Mouse (Mus musculus) intestine, postnatal 0 days (tissue): ENCODE results near the gene Wfikkn2. TPM values are rescaled to one million over a fixed set of nuclear protein-coding genes. Genes with fewer than 3 reads are reported as not detected.

Experiments
- ATAC-seq: fragments of 200-750 bp; cut with Nextera tagmentation; 2 replicates; pipeline ENCODE4 v1.8.0; 2017; ENCODE audit warnings: mild to moderate bottlenecking, moderate TSS enrichment, moderate library complexity
- H3K27ac ChIP-seq: fragments of 300-500 bp; sonication (generic); 2 replicates; pipeline ENCODE4 v1.5.1; 2014; ENCODE audit warnings: mild to moderate bottlenecking, low read depth, low read length, moderate library complexity
- H3K27me3 ChIP-seq: fragments of 300-500 bp; sonication (generic); replicated peaks from 2 replicates; pipeline ENCODE4 v1.6.1; 2014; ENCODE audit warnings: low read length, mixed read lengths; ENCODE audit not compliant: control insufficient read depth, insufficient read depth
- H3K36me3 ChIP-seq: fragments of 300-500 bp; sonication (generic); 2 replicates; pipeline ENCODE4 v1.6.1; 2014; ENCODE audit warnings: mild to moderate bottlenecking, moderate library complexity; ENCODE audit not compliant: control insufficient read depth, insufficient read depth
- H3K4me1 ChIP-seq: fragments of 300-500 bp; sonication (generic); replicated peaks from 2 replicates; pipeline ENCODE4 v1.6.1; 2014; ENCODE audit warnings: antibody characterized with exemption, low read length, mixed read lengths; ENCODE audit not compliant: control insufficient read depth, insufficient read depth
- H3K4me2 ChIP-seq: fragments of 300-500 bp; sonication (generic); replicated peaks from 2 replicates; pipeline ENCODE4 v1.6.1; 2014; ENCODE audit warnings: low read depth, mild to moderate bottlenecking, moderate library complexity
- H3K4me3 ChIP-seq: fragments of 300-500 bp; sonication (generic); 2 replicates; pipeline ENCODE4 v1.5.1; 2014; ENCODE audit warnings: low read depth, low read length
- H3K9ac ChIP-seq: fragments of 300-500 bp; sonication (generic); 2 replicates; pipeline ENCODE4 v1.6.1; 2014; ENCODE audit warnings: mild to moderate bottlenecking, low read depth, low read length
- H3K9me3 ChIP-seq: fragments of 300-500 bp; sonication (generic); 2 replicates; pipeline ENCODE4 v1.6.1; 2016; ENCODE audit warnings: mixed run types; ENCODE audit not compliant: control insufficient read depth
- CTCF ChIP-seq: sonication (generic); IDR thresholded peaks from 2 replicates; pipeline ENCODE4 v1.5.1; 2016; ENCODE audit warnings: low read depth, mild to moderate bottlenecking, control low read depth, antibody characterized with exemption, moderate library complexity
- WGBS: fragments of 180-500 bp; shearing (Covaris S2); extraction: QIAGEN DNeasy Blood & Tissue Kit; methylation state at CpG from one replicate; pipeline ENCODE4 v1.1.7; 2014; 5-methylcytosine and 5-hydroxymethylcytosine counted together
- polyA plus RNA-seq: library from polyadenylated mRNA; unstranded; fragments of >200 nt; fragmentation: Nextera tagmentation; extraction: Ambion mirVana; gene quantifications from 2 replicates; pipeline ENCODE4 v1.2.1, GENCODE M21; 2015

Gene Wfikkn2
- polyA plus RNA-seq, 1 experiment from 2014 or later, result 0.66 TPM

GRCm38 (mm10) chr11:94253156-94253555 lies 7.4 kb upstream of the Wfikkn2 start:
- H3K27me3 ChIP-seq, result no peaks in the 10 kb centered on the region
- no peak overlapping the region for H3K4me3 ChIP-seq
- no peaks in the 10 kb centered on the region for H3K9me3 ChIP-seq
- 82% methylated on average over 9 of the region's 9 CpGs for WGBS
- no peaks in the 10 kb centered on the region for H3K36me3 ChIP-seq
- ATAC-seq, result no peak
- H3K4me2 ChIP-seq, result no peak overlapping the region
- no peak for TF ChIP-seq CTCF
- no peaks in the 10 kb centered on the region for H3K4me1 ChIP-seq
- H3K9ac ChIP-seq, result no peak overlapping the region
- H3K27ac ChIP-seq, result no peak overlapping the region

- WGBS, result 69% methylated on average over 8 of the region's 8 CpGs
- H3K9me3 ChIP-seq, result no peaks in the 10 kb centered on the region
- H3K36me3 ChIP-seq, result no peaks in the 10 kb centered on the region
- no peak overlapping the region for H3K4me2 ChIP-seq
- no peak for TF ChIP-seq CTCF
- 0 out of 2 replicates have a peak overlapping the region, but pooled peaks have one; percentile 2 for H3K27ac ChIP-seq
- no peak overlapping the region for H3K4me3 ChIP-seq
- no peak for ATAC-seq
- H3K9ac ChIP-seq, result no peak overlapping the region
- H3K4me1 ChIP-seq, result no peaks in the 10 kb centered on the region; the same call in 1 of the 2 replicates
- H3K27me3 ChIP-seq, result no peaks in the 10 kb centered on the region
These were observed 920 bp upstream of the Wfikkn2 start for GRCm38 (mm10) chr11:94246789-94247061.

GRCm38 (mm10) chr11:94244385-94244784 lies 1.4 kb downstream of the Wfikkn2 start:
- Histone ChIP-seq H3K27me3 (no peaks in the 10 kb centered on the region), H3K9ac (no peak overlapping the region), H3K4me1 (no peaks in the 10 kb centered on the region; the same call in 1 of the 2 replicates), H3K36me3 (no peaks in the 10 kb centered on the region), H3K27ac (no peak overlapping the region), H3K4me3 (no peak overlapping the region), H3K9me3 (no peaks in the 10 kb centered on the region), H3K4me2 (no peak overlapping the region)
- no peak for TF ChIP-seq CTCF
- 51% methylated on average over 9 of the region's 9 CpGs for WGBS
- ATAC-seq, result no peak

GRCm38 (mm10) chr11:94243422-94244180 lies 2.2 kb downstream of the Wfikkn2 start:
- no peak for ATAC-seq
- Histone ChIP-seq H3K9me3 (no peaks in the 10 kb centered on the region), H3K4me2 (peak overlapping the region; percentile 63), H3K9ac (no peak overlapping the region), H3K4me3 (no peak overlapping the region; the same call in 1 of the 2 replicates), H3K27me3 (no peaks in the 10 kb centered on the region), H3K4me1 (no peaks in the 10 kb centered on the region; the same call in 1 of the 2 replicates), H3K36me3 (no peaks in the 10 kb centered on the region), H3K27ac (no peak overlapping the region)
- no peak for TF ChIP-seq CTCF
- 50% methylated on average over 15 of the region's 15 CpGs for WGBS

- Histone ChIP-seq H3K9ac (no peak overlapping the region), H3K4me2 (peak overlapping the region; percentile 63), H3K4me3 (peak overlapping the region; percentile 4; the same call in 1 of the 2 replicates), H3K36me3 (no peaks in the 10 kb centered on the region), H3K27me3 (no peaks in the 10 kb centered on the region), H3K9me3 (no peaks in the 10 kb centered on the region), H3K4me1 (no peaks in the 10 kb centered on the region; the same call in 1 of the 2 replicates), H3K27ac (no peak overlapping the region; the same call in 1 of the 2 replicates)
- ATAC-seq, result 0 out of 2 replicates have a peak, but pooled peaks have one; percentile 25
- WGBS, result 16% methylated on average over 29 of the region's 29 CpGs
- TF ChIP-seq CTCF, result no peak
These were observed 2.9 kb downstream of the Wfikkn2 start for GRCm38 (mm10) chr11:94242760-94243421.

- H3K36me3 ChIP-seq, result no peaks in the 10 kb centered on the region
- no peak overlapping the region for H3K4me2 ChIP-seq
- no peak for ATAC-seq
- H3K4me3 ChIP-seq, result no peak overlapping the region
- H3K27ac ChIP-seq, result no peak overlapping the region
- no peaks in the 10 kb centered on the region; the same call in 1 of the 2 replicates for H3K4me1 ChIP-seq
- H3K9me3 ChIP-seq, result no peaks in the 10 kb centered on the region
- no peaks in the 10 kb centered on the region for H3K27me3 ChIP-seq
- no peak for TF ChIP-seq CTCF
- H3K9ac ChIP-seq, result no peak overlapping the region
- WGBS, result 50% methylated on average over 9 of the region's 9 CpGs
These were observed 6.1 kb downstream of the Wfikkn2 start for GRCm38 (mm10) chr11:94239706-94240105.
